Mouse (Mus musculus) adrenal gland, postnatal 14 days (tissue): ENCODE measurements around the gene Nlgn2. TPM values are rescaled to one million over a fixed set of nuclear protein-coding genes. Genes with fewer than 3 reads are reported as not detected.
A peak's percentile ranks its signal among the peaks of the same experiment; 100 is the strongest.

ENCODE experiments used
- DNase-seq: peaks from one replicate; pipeline ENCODE4 v3.0.0; 2021; ENCODE audit warnings: mixed read lengths
- total RNA-seq: library from RNA; stranded (reverse); gene quantifications from 2 replicates; pipeline ENCODE4 v1.2.3, GENCODE M21; 2021

The Nlgn2 gene
- total RNA-seq, 1 experiment from 2014 or later: 17.6 TPM

GRCm38 (mm10) chr11:69828832-69829231 lies 8.8 kb downstream of the Nlgn2 start:
- DNase-seq: no peak

GRCm38 (mm10) chr11:69823456-69823855 lies 14.1 kb downstream of the Nlgn2 start:
- no peak for DNase-seq

GRCm38 (mm10) chr11:69822080-69822479 lies 15.5 kb downstream of the Nlgn2 start, which contains the start of gene Spem1:
Gene Spem1 (minus strand): TSS chr11:69822180.
- DNase-seq: no peak

GRCm38 (mm10) chr11:69818871-69819270 lies 18.7 kb downstream of the Nlgn2 start:
- DNase-seq: no peak

- no peak for DNase-seq
Observed at GRCm38 (mm10) chr11:69818365-69818764, 19.2 kb downstream of the Nlgn2 start, which contains the start of gene Spem2. Gene Spem2 (minus strand): TSS chr11:69818465.

- no peak for DNase-seq
Observed at GRCm38 (mm10) chr11:69816520-69816919, 21.1 kb downstream of the Nlgn2 start.

GRCm38 (mm10) chr11:69815155-69815554 lies 22.4 kb downstream of the Nlgn2 start, which contains the start of gene Gm39566:
Gene Gm39566 (minus strand): TSS chr11:69815298.
- no peak for DNase-seq

GRCm38 (mm10) chr11:69810280-69810679 lies 27.3 kb downstream of the Nlgn2 start:
- no peak for DNase-seq

GRCm38 (mm10) chr11:69807641-69808040 lies 29.9 kb downstream of the Nlgn2 start:
- no peak for DNase-seq

- DNase-seq: no peak
Observed at GRCm38 (mm10) chr11:69806378-69806777, 31.2 kb downstream of the Nlgn2 start.

GRCm38 (mm10) chr11:69804972-69805909 lies 32.3 kb downstream of the Nlgn2 start, which contains the start of gene Tmem102:
Gene Tmem102 (minus strand): TSS chr11:69805624.
- DNase-seq: no peak

GRCm38 (mm10) chr11:69804652-69804940 lies 33.0 kb downstream of the Nlgn2 start:
- DNase-seq: peak; percentile 42

- peak; percentile 90 for DNase-seq
Observed at GRCm38 (mm10) chr11:69803786-69804651, 33.6 kb downstream of the Nlgn2 start.

GRCm38 (mm10) chr11:69803328-69803727 lies 34.3 kb downstream of the Nlgn2 start:
- DNase-seq: no peak

GRCm38 (mm10) chr11:69802648-69803105 lies 34.9 kb downstream of the Nlgn2 start:
- DNase-seq: peak; percentile 92

GRCm38 (mm10) chr11:69801379-69801977 lies 36.1 kb downstream of the Nlgn2 start, which contains the start of gene Fgf11:
Gene Fgf11 (minus strand): TSS chr11:69801857.
- peak; percentile 20 for DNase-seq

GRCm38 (mm10) chr11:69800392-69801197 lies 37.0 kb downstream of the Nlgn2 start:
- DNase-seq: peak; percentile 79

GRCm38 (mm10) chr11:69800138-69800391 lies 37.5 kb downstream of the Nlgn2 start:
- peak; percentile 62 for DNase-seq

- peak; percentile 33 for DNase-seq
Observed at GRCm38 (mm10) chr11:69799394-69800137, 38.0 kb downstream of the Nlgn2 start.

GRCm38 (mm10) chr11:69797924-69798323 lies 39.7 kb downstream of the Nlgn2 start:
- DNase-seq: no peak

- no peak for DNase-seq
Observed at GRCm38 (mm10) chr11:69795983-69796435, 41.6 kb downstream of the Nlgn2 start.
